Mouse (Mus musculus) midbrain, embryonic 13.5 days (tissue): ENCODE data around the gene Kif26b. TPM values are rescaled to one million over a fixed set of nuclear protein-coding genes. Genes with fewer than 3 reads are reported as not detected.

Experiments
- ATAC-seq: fragments of 200-750 bp; cut with Nextera tagmentation; 2 replicates; pipeline ENCODE4 v1.8.0; 2017; ENCODE audit warnings: mild to moderate bottlenecking, moderate TSS enrichment, moderate library complexity
- H3K27ac ChIP-seq: fragments of 300-500 bp; sonication (generic); 2 replicates; pipeline ENCODE4 v1.5.1; 2015; ENCODE audit warnings: inconsistent platforms, mild to moderate bottlenecking, moderate library complexity
- H3K27me3 ChIP-seq: fragments of 300-500 bp; sonication (generic); 2 replicates; pipeline ENCODE4 v1.6.1; 2015; ENCODE audit warnings: mild to moderate bottlenecking, inconsistent platforms
- H3K36me3 ChIP-seq: fragments of 300-500 bp; sonication (generic); 2 replicates; pipeline ENCODE4 v1.6.1; 2015; ENCODE audit warnings: mild to moderate bottlenecking, inconsistent platforms
- H3K4me1 ChIP-seq: fragments of 300-500 bp; sonication (generic); replicated peaks from 2 replicates; pipeline ENCODE4 v1.6.1; 2015; ENCODE audit warnings: inconsistent platforms
- H3K4me2 ChIP-seq: fragments of 300-500 bp; sonication (generic); replicated peaks from 2 replicates; pipeline ENCODE4 v1.6.1; 2015; ENCODE audit warnings: moderate library complexity, mild to moderate bottlenecking, inconsistent platforms
- H3K4me3 ChIP-seq: fragments of 300-500 bp; sonication (generic); replicated peaks from 2 replicates; pipeline ENCODE4 v1.5.1; 2015; ENCODE audit warnings: mild to moderate bottlenecking, inconsistent platforms
- H3K9ac ChIP-seq: fragments of 300-500 bp; sonication (generic); replicated peaks from 2 replicates; pipeline ENCODE4 v1.6.1; 2015; ENCODE audit warnings: mild to moderate bottlenecking, inconsistent platforms
- H3K9me3 ChIP-seq: fragments of 300-500 bp; sonication (generic); 2 replicates; pipeline ENCODE4 v1.6.1; 2016; ENCODE audit warnings: mild to moderate bottlenecking, inconsistent platforms
- WGBS: fragments of 180-500 bp; shearing (Covaris S2); methylation state at CpG from one replicate; pipeline ENCODE4 v1.1.7; 2015; 5-methylcytosine and 5-hydroxymethylcytosine counted together
- polyA plus RNA-seq: library from polyadenylated mRNA; unstranded; fragments of >200 nt; fragmentation: Nextera tagmentation; extraction: Ambion mirVana; gene quantifications from 2 replicates; pipeline ENCODE4 v1.2.1, GENCODE M21; 2015

The Kif26b gene
- polyA plus RNA-seq, 1 experiment from 2014 or later = 5.7 TPM

- H3K4me2 ChIP-seq = no peak overlapping the region
- WGBS = 67% methylated on average over 2 of the region's 2 CpGs
- no peaks in the 10 kb centered on the region for H3K9me3 ChIP-seq
- H3K4me3 ChIP-seq = no peak overlapping the region
- no peak overlapping the region for H3K9ac ChIP-seq
- H3K27ac ChIP-seq = no peak overlapping the region
- ATAC-seq = no peak
- H3K36me3 ChIP-seq = no peaks in the 10 kb centered on the region
- peaks cover 10% of the 10 kb centered on the region; the same call in 1 of the 2 replicates for H3K4me1 ChIP-seq
- no peaks in the 10 kb centered on the region for H3K27me3 ChIP-seq
These were observed 112.9 kb downstream of the Kif26b start for GRCm38 (mm10) chr1:178641788-178642187.

- 77% methylated on average over 4 of the region's 4 CpGs for WGBS
- no peak for ATAC-seq
- H3K27ac ChIP-seq = no peak overlapping the region
These were observed 116.0 kb downstream of the Kif26b start for GRCm38 (mm10) chr1:178644954-178645353.

GRCm38 (mm10) chr1:178646589-178646988 is 117.7 kb downstream of the Kif26b start:
- ATAC-seq = no peak
- H3K9me3 ChIP-seq = no peaks in the 10 kb centered on the region
- H3K27ac ChIP-seq = no peak overlapping the region
- no peak overlapping the region for H3K4me3 ChIP-seq
- WGBS = 86% methylated on average over 4 of the region's 4 CpGs
- H3K27me3 ChIP-seq = no peaks in the 10 kb centered on the region
- H3K4me2 ChIP-seq = no peak overlapping the region
- H3K36me3 ChIP-seq = no peaks in the 10 kb centered on the region
- 0 out of 2 replicates have a peak, but pooled peaks cover under 1% of the 10 kb centered on the region for H3K4me1 ChIP-seq
- H3K9ac ChIP-seq = no peak overlapping the region

More at GRCm38 (mm10) chr1:178644954-178645353, 116.0 kb downstream of the Kif26b start:
- H3K9ac ChIP-seq = no peak overlapping the region
- no peaks in the 10 kb centered on the region for H3K4me1 ChIP-seq
- no peaks in the 10 kb centered on the region for H3K36me3 ChIP-seq
- no peaks in the 10 kb centered on the region for H3K27me3 ChIP-seq
- H3K4me2 ChIP-seq = no peak overlapping the region
- H3K9me3 ChIP-seq = no peaks in the 10 kb centered on the region
- no peak overlapping the region for H3K4me3 ChIP-seq

- Histone ChIP-seq H3K4me3 (no peak overlapping the region), H3K36me3 (no peaks in the 10 kb centered on the region), H3K4me2 (no peak overlapping the region), H3K27ac (no peak overlapping the region), H3K9ac (no peak overlapping the region), H3K4me1 (peaks cover 6% of the 10 kb centered on the region; the same call in 1 of the 2 replicates), H3K27me3 (no peaks in the 10 kb centered on the region), H3K9me3 (no peaks in the 10 kb centered on the region)
- ATAC-seq = no peak
- 87% methylated on average over 4 of the region's 4 CpGs for WGBS
These were observed 126.6 kb downstream of the Kif26b start for GRCm38 (mm10) chr1:178655525-178655924.

GRCm38 (mm10) chr1:178661035-178661434 is 132.1 kb downstream of the Kif26b start:
- H3K4me3 ChIP-seq = no peak overlapping the region
- peaks cover 11% of the 10 kb centered on the region; the same call in 1 of the 2 replicates for H3K4me1 ChIP-seq
- H3K9ac ChIP-seq = no peak overlapping the region
- H3K27me3 ChIP-seq = no peaks in the 10 kb centered on the region
- no peak overlapping the region for H3K27ac ChIP-seq
- no peaks in the 10 kb centered on the region for H3K36me3 ChIP-seq
- no peaks in the 10 kb centered on the region for H3K9me3 ChIP-seq
- H3K4me2 ChIP-seq = no peak overlapping the region
- WGBS = 72% methylated on average over 3 of the region's 3 CpGs
- no peak for ATAC-seq

- no peak for ATAC-seq
- H3K27ac ChIP-seq = no peak overlapping the region
- no peaks in the 10 kb centered on the region for H3K9me3 ChIP-seq
- no peaks in the 10 kb centered on the region for H3K27me3 ChIP-seq
- peaks cover 11% of the 10 kb centered on the region; the same call in 1 of the 2 replicates for H3K4me1 ChIP-seq
- no peak overlapping the region for H3K4me2 ChIP-seq
- 56% methylated on average over 5 of the region's 5 CpGs for WGBS
- H3K9ac ChIP-seq = no peak overlapping the region
- H3K36me3 ChIP-seq = no peaks in the 10 kb centered on the region
- H3K4me3 ChIP-seq = no peak overlapping the region
These were observed 132.6 kb downstream of the Kif26b start for GRCm38 (mm10) chr1:178661556-178661955.

- H3K4me3 ChIP-seq = no peak overlapping the region
- H3K36me3 ChIP-seq = no peaks in the 10 kb centered on the region
- peaks cover 11% of the 10 kb centered on the region; the same call in 1 of the 2 replicates for H3K4me1 ChIP-seq
- H3K9me3 ChIP-seq = no peaks in the 10 kb centered on the region
- ATAC-seq = no peak
- H3K9ac ChIP-seq = no peak overlapping the region
- no peak overlapping the region for H3K4me2 ChIP-seq
- H3K27me3 ChIP-seq = no peaks in the 10 kb centered on the region
- 83% methylated on average over 1 of the region's 1 CpGs for WGBS
- H3K27ac ChIP-seq = no peak overlapping the region
These were observed 134.6 kb downstream of the Kif26b start for GRCm38 (mm10) chr1:178663539-178663938.

GRCm38 (mm10) chr1:178664271-178664969 is 135.5 kb downstream of the Kif26b start:
- H3K4me2 ChIP-seq = no peak overlapping the region
- H3K4me1 ChIP-seq = peaks cover 11% of the 10 kb centered on the region; the same call in 1 of the 2 replicates
- H3K27me3 ChIP-seq = no peaks in the 10 kb centered on the region
- H3K4me3 ChIP-seq = no peak overlapping the region
- no peaks in the 10 kb centered on the region for H3K36me3 ChIP-seq
- no peaks in the 10 kb centered on the region for H3K9me3 ChIP-seq
- no peak for ATAC-seq
- no peak overlapping the region for H3K9ac ChIP-seq
- H3K27ac ChIP-seq = no peak overlapping the region
- WGBS = 77% methylated on average over 5 of the region's 5 CpGs

- H3K36me3 ChIP-seq = no peaks in the 10 kb centered on the region
- no peaks in the 10 kb centered on the region for H3K27me3 ChIP-seq
- H3K4me3 ChIP-seq = no peak overlapping the region
- no peak overlapping the region for H3K9ac ChIP-seq
- no peak for ATAC-seq
- 79% methylated on average over 7 of the region's 7 CpGs for WGBS
- H3K4me1 ChIP-seq = peaks cover 10% of the 10 kb centered on the region; the same call in 1 of the 2 replicates
- no peak overlapping the region for H3K4me2 ChIP-seq
- H3K9me3 ChIP-seq = no peaks in the 10 kb centered on the region
- H3K27ac ChIP-seq = no peak overlapping the region
These were observed 137.6 kb downstream of the Kif26b start for GRCm38 (mm10) chr1:178666524-178666923.

- Histone ChIP-seq H3K4me2 (no peak overlapping the region), H3K9me3 (no peaks in the 10 kb centered on the region), H3K4me1 (peaks cover 14% of the 10 kb centered on the region), H3K9ac (no peak overlapping the region), H3K27ac (no peak overlapping the region), H3K4me3 (no peak overlapping the region), H3K36me3 (no peaks in the 10 kb centered on the region), H3K27me3 (no peaks in the 10 kb centered on the region)
- no peak for ATAC-seq
- WGBS = 82% methylated on average over 7 of the region's 7 CpGs
These were observed 138.9 kb downstream of the Kif26b start for GRCm38 (mm10) chr1:178667808-178668207.

GRCm38 (mm10) chr1:178668907-178669306 is 140.0 kb downstream of the Kif26b start:
- Histone ChIP-seq H3K4me3 (no peak overlapping the region), H3K9me3 (no peaks in the 10 kb centered on the region), H3K27ac (no peak overlapping the region), H3K4me1 (peaks cover 21% of the 10 kb centered on the region), H3K27me3 (no peaks in the 10 kb centered on the region), H3K4me2 (no peak overlapping the region), H3K9ac (no peak overlapping the region), H3K36me3 (no peaks in the 10 kb centered on the region)
- 92% methylated on average over 4 of the region's 4 CpGs for WGBS
- no peak for ATAC-seq

- no peaks in the 10 kb centered on the region for H3K9me3 ChIP-seq
- H3K4me3 ChIP-seq = no peak overlapping the region
- H3K9ac ChIP-seq = no peak overlapping the region
- WGBS = 46% methylated on average over 7 of the region's 7 CpGs
- H3K27ac ChIP-seq = 0 out of 2 replicates have a peak overlapping the region, but pooled peaks have one; percentile 10
- H3K4me2 ChIP-seq = no peak overlapping the region
- H3K4me1 ChIP-seq = peaks cover 22% of the 10 kb centered on the region
- H3K36me3 ChIP-seq = no peaks in the 10 kb centered on the region
- H3K27me3 ChIP-seq = no peaks in the 10 kb centered on the region
- ATAC-seq = 0 out of 2 replicates have a peak, but pooled peaks have one; percentile 20
These were observed 144.1 kb downstream of the Kif26b start for GRCm38 (mm10) chr1:178673051-178673450.
